Mouse (Mus musculus) neutrophil, adult 5-6 weeks (primary cell): ENCODE results near the gene Bdkrb1. TPM values are rescaled to one million over a fixed set of nuclear protein-coding genes. Genes with fewer than 3 reads are reported as not detected.

ENCODE experiments used
- ATAC-seq: fragments of 151-379, 151-347 bp; 2 replicates; pipeline ENCODE4 v1.8.0; 2017; ENCODE audit warnings: mild to moderate bottlenecking, moderate TSS enrichment; ENCODE audit not compliant: insufficient number of reproducible peaks, poor library complexity, low FRiP score, severe bottlenecking; ENCODE audit errors: extremely low read depth
- total RNA-seq: library from RNA; stranded (forward); fragments of 200-1000 nt; gene quantifications from 2 replicates; pipeline ENCODE4 v1.2.3, GENCODE M21; 2017

Bdkrb1 gene
- total RNA-seq, 1 experiment from 2014 or later: not detected

DNA sequence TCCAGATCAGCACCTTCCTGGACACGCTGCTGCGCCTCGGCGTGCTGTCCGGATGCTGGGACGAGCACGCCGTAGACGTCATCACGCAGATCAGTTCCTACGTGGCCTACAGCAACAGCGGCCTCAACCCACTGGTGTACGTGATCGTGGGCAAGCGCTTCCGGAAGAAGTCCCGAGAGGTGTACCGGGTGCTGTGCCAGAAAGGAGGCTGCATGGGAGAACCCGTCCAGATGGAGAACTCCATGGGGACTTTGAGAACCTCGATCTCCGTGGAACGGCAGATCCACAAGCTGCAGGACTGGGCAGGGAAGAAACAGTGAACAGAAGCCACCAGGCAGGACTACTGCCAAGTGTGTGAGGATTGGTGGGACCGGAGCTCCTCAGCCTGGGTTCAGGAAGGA is 10.5 kb upstream of the Bdkrb1 start:
- no peak for ATAC-seq

DNA sequence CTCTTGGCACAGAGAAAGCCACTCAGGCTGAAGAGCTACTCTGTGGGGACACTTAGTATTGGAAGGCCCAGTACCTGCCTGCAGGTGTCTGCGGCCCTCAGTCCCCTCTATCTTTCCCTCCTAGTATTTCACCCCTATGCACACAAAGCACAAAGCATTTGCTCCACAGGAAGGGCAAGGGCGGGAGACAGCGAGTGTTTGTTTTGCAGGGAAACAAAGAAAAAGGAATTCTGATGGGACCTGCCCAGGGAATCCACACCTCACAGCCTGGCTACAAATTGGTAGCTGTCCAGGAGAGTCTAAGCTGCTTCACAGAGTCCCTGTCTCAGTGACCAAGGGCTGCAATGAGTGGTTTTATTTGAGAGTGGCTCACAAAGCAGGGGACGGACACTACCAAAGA is 9.4 kb upstream of the Bdkrb1 start:
- no peak for ATAC-seq

- peak; percentile 79 for ATAC-seq
Measured at GRCm38 (mm10) chr12:105597135-105597534, 5.8 kb upstream of the Bdkrb1 start.

DNA sequence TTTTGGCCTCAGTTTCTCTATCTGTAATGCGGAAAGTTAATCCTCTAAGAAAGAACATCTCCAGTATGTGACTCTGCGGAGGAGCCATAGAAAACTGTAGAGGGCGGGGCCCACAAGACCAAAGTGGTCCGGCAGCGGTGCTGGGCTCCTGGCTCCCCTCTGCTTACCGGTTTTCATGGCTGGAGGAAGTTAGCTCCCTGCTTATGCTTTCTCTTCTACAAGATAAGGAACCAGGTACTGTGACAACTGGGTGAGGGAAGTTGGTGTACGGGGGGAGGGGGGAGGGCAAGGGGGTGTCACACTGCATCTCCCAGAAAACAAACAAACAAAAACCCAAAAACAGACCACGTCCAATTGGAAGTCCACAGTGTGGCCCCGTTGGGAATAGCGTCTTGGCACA is 4.4 kb upstream of the Bdkrb1 start:
- ATAC-seq: no peak

DNA sequence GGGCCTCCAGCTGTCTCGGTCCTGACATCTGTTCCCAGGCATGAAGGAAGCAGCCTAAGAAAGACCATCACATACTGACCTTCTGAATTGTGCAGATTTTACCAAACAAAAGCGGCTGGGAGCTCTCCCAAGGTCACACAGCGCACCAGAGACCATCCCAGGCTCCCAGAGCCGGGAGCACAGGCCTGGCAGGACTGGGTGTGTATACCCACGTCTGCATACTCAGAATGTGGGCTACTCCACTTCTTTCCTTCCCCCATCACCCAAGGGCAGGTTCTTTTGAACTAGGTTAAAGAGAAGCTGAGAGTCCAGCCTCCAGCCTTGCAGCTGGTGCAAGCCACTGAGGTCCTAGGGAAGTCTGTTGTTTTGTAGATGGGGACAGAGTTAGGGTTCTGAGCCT is 3.8 kb upstream of the Bdkrb1 start:
- ATAC-seq: no peak

- ATAC-seq: no peak
Measured at GRCm38 (mm10) chr12:105601586-105601985, 1.3 kb upstream of the Bdkrb1 start.

- ATAC-seq: no peak
Measured at GRCm38 (mm10) chr12:105603904-105604303, 1.0 kb downstream of the Bdkrb1 start.

- no peak for ATAC-seq
Measured at GRCm38 (mm10) chr12:105605212-105605611, 2.3 kb downstream of the Bdkrb1 start.

DNA sequence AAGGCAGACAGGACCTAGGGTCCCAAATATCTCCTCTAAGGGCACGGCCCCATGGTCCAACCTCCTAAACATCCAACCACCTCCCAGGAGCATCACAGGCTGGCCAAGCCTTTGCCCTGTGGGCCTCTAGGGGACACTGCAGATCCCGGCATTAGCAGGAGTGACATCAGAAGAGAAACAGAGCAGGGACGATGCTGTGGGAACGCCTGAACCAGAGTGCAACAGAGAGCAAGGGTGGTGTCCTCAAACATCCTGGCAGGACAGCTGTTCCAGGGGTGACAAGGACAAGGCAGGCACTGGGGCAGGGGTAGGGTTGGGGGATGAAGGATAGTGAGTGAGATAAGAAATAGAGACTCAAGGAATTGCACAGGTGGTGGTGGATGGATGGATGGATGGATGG is 4.0 kb downstream of the Bdkrb1 start:
- no peak for ATAC-seq

DNA sequence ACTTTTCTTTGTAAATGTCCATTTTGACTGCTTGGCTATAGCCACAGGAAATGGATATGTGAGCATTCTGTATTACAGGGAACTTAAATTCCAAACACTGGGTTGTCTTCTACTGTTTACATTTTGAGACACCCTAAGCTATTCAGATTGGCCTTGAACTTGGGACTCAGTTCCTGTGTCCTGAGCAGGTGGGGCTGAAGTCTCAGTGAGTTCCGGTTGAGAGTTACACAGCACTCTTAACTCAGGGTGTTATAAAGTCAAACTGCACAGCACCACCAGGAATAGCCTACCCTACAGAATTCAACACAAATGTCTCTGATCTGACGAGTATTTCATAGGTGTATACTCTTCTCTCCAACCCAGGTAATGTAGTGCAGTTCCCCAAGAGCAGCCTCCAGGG is 8.2 kb downstream of the Bdkrb1 start:
- ATAC-seq: no peak

GRCm38 (mm10) chr12:105611748-105612147 is 8.9 kb downstream of the Bdkrb1 start:
- no peak for ATAC-seq

DNA sequence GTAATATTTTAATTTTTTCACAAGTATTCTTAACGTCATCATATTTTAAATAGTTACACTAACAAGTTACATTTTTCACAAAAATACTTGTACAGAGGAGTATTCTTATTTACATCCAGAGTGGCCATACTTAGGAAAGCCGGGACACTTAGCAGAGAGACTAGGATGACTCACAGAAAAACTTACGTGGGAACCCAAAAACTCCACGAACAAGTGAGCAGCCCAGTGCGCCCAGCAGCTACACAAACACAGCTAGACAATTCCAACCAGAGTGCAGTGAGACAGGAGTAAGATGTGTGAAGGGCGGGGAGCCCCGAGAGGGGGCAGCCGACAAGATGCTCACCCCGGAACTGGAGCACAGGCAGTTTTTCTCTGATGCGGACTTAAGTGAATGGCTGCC is 10.7 kb downstream of the Bdkrb1 start:
- no peak for ATAC-seq

GRCm38 (mm10) chr12:105622048-105622447 is 19.2 kb downstream of the Bdkrb1 start:
- ATAC-seq: no peak

DNA sequence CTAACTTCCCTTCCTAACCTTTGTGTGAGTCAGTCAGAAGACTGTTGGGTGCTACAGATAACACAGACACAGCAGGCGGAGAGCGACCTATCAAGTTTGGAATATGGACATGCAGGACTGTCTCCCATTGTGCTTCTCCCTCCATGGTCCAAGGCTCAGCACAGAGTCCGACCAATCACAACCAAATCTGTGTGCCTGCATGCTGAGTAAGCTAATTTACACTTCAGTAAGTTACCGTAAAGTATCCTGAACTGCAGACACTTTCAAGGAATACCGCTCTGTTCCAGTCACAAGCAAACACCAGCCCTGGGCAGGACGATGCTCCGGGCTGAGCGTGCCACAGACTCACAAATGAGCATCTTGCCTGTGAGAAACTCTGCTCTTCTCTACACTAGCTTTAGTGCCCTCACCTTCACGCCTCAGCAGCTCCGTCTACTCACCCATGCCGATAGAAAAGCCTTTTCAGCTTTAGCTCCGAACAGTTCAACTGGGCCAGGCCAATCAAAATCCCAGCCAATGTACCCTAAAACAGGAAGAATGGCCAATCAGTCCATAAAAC is 20.2 kb downstream of the Bdkrb1 start:
- no peak for ATAC-seq

- ATAC-seq: no peak
Measured at GRCm38 (mm10) chr12:105625798-105626197, 22.9 kb downstream of the Bdkrb1 start.

GRCm38 (mm10) chr12:105634374-105635067 is 31.6 kb downstream of the Bdkrb1 start:
- no peak for ATAC-seq

GRCm38 (mm10) chr12:105636551-105636950 is 33.7 kb downstream of the Bdkrb1 start:
- ATAC-seq: no peak

GRCm38 (mm10) chr12:105637554-105637953 is 34.7 kb downstream of the Bdkrb1 start:
- ATAC-seq: no peak

GRCm38 (mm10) chr12:105642770-105643321 is 40.0 kb downstream of the Bdkrb1 start:
- ATAC-seq: no peak
